Mouse (Mus musculus) urinary bladder, postnatal 4 days (tissue): ENCODE data around the gene Naglu.

Experiments
- DNase-seq, 2 experiments: peaks; one replicate each; pipeline ENCODE4 v3.0.0; 2021 to 2022; ENCODE audit warnings: low spot score in 2 of 2

Naglu gene

GRCm38 (mm10) chr11:101069391-101070188 is at the start of gene Naglu:
Gene Naglu (plus strand): TSS chr11:101070012.
- DNase-seq: peak; percentile 94 to 96

GRCm38 (mm10) chr11:101023371-101023770 is 46.4 kb upstream of the Naglu start:
- no peak for DNase-seq

- no peak for DNase-seq
These were observed 45.8 kb upstream of the Naglu start for GRCm38 (mm10) chr11:101024001-101024400.

DNA sequence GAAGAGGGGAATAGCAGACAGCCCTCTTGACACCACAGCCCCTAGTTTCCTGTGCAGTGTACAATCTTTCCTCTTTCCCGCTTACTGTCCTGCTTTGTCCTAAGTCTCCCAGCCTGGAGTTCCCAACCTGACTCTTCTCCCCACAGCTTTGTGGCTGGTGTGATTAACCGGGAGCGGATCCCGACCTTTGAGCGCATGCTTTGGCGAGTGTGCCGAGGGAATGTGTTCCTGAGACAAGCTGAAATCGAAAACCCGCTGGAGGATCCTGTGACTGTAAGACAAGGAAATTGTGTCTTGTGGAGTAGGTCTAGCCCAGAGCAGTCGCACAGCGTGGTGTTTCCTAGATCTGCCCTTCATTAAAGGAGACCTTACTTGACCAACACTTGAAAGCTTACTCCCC is 42.7 kb upstream of the Naglu start:
- DNase-seq: no peak

DNA sequence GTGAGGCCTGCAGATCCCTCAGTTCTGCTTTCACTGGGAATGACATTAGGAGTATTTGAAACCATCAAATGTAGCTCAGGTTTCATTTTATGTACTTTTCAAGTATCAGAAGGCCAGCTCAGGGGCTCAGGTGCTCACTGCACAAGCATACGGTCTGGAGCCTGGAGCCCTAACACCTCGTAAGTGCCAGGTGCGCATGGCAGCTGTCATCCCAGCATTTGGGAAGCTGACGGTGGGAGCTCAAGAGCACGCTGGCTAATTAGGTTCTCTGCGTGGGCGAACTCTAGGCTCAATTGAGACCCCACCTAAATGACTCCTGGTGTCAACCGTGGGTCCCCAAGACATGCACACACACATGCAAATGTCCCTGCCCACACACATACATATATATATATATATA is 40.5 kb upstream of the Naglu start:
- DNase-seq: no peak

DNA sequence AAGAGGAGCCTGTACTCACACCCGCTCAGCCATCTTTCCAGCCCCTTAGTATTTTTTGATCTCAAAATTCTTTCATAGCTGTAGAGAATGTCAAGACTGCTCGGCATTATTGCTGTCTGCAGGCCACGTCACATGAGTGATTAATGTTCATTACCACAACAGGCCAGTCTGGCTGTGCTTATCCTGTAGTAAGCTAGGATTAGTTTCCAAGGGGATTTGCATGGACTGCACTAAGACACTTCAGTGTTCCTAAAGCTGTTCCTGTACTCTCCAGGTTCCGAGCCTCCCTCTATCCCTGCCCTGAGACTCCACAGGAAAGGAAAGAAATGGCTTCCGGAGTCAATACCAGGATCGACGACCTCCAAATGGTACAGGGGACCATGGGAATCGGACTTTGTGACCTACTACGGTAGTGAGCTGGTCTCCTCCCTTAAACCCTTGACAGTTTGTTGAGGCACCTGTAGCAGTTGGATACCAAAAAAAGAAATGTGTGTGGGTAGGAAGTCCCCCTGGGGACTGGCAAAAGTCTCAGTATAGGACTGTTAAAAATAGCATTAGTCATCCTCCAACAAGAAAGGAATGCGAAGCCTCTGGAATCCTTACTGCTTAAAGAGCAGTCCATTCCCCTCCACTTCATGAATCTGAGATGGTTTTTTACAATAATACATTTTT is 39.5 kb upstream of the Naglu start:
- DNase-seq: no peak

- DNase-seq: no peak
These were observed 39.0 kb upstream of the Naglu start for GRCm38 (mm10) chr11:101030808-101031156.

- no peak for DNase-seq
These were observed 38.3 kb upstream of the Naglu start for GRCm38 (mm10) chr11:101031470-101031869.

DNA sequence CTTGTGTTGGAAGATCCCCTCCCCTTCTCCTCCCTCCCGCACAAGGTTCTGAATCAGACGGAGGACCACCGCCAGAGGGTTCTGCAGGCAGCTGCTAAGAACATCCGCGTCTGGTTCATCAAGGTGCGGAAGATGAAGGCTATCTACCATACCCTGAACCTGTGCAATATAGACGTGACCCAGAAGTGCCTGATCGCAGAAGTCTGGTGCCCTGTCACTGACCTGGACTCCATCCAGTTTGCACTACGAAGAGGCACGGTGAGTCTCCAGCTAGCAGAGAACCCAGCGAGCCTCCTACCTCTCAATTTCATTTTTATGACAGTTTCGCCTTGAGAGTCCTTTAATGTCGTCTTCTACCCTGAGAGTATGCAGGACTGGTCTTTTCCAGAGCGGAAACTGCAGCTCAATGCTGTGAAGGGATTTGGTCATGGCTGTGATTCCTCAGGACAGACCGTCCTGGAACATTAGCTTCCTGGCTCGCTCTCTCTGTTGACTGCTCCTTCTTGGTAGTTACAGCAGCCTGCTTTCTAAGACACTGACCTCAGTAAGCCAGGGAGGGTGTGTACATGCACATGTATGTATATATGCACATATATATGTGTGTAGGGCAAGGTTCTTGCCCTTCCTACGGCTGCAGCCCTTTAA is 35.8 kb upstream of the Naglu start:
- no peak for DNase-seq

- no peak for DNase-seq
These were observed 35.0 kb upstream of the Naglu start for GRCm38 (mm10) chr11:101034614-101035327.

GRCm38 (mm10) chr11:101035328-101035695 is 34.5 kb upstream of the Naglu start:
- no peak for DNase-seq

- DNase-seq: no peak
These were observed 32.0 kb upstream of the Naglu start for GRCm38 (mm10) chr11:101037795-101038194.

DNA sequence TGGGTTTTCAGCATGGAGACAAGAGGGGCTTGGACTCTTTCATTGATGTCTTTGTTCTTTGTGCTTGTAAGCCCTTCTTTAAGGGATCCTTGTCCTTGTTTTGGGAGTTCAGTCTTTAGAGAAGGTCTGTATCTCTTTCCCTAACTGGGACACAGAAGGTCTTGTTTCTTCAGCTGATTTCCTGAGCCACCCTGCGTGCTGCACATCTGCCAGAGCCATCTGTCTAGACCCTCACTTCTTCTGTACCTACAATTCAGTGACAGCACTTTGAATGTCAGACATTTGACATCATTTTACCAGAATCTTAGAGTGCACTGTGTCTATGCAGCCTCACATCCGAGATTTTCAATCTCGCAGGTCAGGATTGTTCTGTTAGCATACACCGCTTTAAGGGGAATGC is 24.0 kb upstream of the Naglu start:
- no peak for DNase-seq

- DNase-seq: no peak
These were observed 23.4 kb upstream of the Naglu start for GRCm38 (mm10) chr11:101046440-101046839.

DNA sequence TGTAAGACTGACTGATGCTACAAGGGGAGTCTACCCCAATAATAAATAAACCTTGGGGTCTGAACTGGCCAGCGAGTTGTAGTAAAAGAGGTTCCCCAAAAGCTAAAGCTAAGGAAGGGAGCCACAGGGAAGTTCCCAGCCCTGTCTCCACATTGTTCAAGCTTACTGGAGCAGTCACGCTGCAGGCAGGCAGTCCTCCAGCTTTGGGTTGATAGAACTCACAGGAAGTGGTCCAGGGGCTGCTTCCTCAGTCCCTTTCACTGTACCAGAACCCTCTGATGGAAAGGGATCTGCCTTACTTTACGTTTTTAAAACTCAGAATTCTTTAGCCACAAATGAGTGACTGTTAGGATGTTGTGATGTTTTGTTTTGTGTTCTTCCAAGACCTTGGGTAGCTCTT is 22.3 kb upstream of the Naglu start:
- DNase-seq: no peak

GRCm38 (mm10) chr11:101050359-101050758 is 19.5 kb upstream of the Naglu start:
- DNase-seq: no peak

DNA sequence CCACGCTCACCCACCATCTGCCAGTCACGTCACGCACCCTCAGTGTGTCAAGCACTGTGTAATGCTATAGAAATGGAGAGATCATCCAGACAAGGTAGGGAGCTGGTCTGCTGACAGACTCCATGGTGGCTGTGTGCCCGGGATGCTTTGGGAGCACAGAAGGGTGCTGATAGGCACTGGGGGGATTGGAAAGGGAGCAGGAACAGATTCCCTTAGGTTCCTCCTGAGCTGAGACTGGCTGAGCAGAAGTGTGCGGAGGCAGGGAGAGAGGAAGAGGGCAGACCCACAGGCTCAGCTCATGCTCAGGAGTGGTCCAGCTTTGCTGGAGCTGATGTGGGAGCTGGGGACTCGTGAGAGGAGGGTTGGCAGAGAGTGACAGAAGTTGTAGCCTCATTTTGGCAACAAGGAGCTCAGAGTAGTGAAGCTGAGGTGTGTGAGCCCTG is 18.7 kb upstream of the Naglu start:
- no peak for DNase-seq

GRCm38 (mm10) chr11:101051617-101052016 is 18.2 kb upstream of the Naglu start:
- no peak for DNase-seq

DNA sequence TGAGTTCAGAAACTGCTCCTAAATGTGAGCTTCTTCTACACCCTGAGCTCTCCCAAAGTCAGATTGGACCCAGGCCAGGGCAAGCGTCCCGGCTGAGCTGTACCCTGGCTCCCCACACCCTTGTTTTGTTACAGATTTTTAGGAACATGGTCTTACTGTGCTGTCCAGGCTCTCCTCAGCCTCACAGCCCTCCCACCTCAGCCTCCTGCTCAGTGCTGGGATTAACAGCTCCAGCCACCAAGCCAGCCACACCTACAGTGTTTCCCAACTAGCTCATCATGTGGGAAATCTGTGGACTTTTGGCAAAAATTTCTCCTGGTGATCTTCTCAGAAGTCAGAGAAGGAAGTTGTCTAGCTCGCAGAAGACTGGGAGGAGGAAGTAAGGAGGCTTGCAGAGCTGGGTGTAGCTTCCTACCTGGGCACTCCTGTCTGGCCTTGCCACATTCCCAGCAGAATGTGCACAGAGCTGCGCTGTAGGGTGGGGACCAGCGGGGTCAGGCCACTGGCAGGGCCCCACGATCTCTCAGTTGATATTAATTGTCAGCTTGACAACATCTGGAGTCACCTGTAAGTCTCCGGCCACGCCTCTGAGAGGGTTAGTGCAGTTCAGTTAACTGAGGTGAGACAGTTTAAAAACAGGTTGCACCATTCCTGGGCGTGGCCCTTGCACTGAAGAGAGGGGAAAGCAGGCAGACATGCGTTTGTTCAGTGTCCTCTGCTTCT is 16.9 kb upstream of the Naglu start:
- DNase-seq: peak in 1 of 2 experiments; percentile 74

DNA sequence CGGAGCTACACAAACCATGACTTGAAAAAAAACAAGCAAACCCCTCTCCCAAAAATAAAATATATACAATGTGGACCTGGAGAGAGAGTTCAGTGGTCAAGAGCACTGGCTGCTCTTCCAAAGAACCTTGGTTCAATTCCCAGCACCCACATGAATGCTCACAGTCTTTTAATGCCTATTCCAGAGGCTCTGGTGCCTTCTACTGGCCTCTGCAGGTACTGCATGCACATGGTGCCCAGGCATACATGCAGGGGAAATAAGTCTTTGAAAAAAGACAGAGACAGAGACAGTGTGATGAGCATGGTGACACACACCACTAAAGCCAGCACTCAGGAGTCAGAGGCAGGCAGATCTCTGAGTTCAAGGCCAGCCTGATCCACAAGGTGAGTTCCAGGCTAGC is 15.8 kb upstream of the Naglu start:
- no peak for DNase-seq

DNA sequence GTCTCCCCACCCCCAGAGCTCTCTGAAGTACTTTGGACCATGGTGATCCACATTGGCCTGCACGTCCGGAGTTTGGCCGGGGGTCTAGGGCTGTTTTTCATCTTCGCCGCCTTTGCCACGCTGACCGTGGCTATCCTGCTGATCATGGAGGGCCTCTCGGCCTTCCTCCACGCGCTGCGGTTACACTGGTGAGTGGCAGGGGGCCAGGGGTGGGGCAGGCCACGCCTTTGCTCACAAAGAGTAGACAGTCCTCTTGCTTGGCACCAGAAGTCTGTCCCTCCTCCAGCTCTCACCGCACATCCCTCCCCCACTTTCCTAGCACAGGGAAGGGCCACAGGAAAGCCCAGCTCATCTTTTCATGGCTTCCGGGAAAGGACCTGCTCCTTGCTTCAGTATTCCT is 14.4 kb upstream of the Naglu start:
- DNase-seq: no peak

DNA sequence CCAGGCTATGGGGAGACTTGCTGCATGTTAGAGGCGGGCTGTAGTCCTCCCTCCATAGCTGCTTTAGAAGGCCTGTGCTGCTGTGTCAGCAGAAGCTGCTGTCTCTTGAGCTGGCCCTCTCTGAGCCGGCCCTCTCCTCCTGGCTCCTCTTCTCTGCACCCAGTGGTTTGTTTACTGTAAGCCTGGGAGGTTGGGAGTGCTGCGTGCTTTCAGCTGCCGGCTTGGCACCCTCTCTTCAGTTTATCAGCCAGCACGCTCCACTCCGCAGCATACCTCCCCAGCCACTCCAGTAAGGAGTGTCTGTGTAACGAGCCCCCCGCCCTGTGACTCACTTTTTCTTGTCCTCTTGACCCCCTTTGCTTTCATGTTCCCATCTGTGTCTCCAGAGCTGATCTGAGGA is 12.9 kb upstream of the Naglu start:
- DNase-seq: peak; percentile 73 to 76
